Mouse (Mus musculus): Measurements from ENCODE around the gene Pparg.

Pparg gene

DNA sequence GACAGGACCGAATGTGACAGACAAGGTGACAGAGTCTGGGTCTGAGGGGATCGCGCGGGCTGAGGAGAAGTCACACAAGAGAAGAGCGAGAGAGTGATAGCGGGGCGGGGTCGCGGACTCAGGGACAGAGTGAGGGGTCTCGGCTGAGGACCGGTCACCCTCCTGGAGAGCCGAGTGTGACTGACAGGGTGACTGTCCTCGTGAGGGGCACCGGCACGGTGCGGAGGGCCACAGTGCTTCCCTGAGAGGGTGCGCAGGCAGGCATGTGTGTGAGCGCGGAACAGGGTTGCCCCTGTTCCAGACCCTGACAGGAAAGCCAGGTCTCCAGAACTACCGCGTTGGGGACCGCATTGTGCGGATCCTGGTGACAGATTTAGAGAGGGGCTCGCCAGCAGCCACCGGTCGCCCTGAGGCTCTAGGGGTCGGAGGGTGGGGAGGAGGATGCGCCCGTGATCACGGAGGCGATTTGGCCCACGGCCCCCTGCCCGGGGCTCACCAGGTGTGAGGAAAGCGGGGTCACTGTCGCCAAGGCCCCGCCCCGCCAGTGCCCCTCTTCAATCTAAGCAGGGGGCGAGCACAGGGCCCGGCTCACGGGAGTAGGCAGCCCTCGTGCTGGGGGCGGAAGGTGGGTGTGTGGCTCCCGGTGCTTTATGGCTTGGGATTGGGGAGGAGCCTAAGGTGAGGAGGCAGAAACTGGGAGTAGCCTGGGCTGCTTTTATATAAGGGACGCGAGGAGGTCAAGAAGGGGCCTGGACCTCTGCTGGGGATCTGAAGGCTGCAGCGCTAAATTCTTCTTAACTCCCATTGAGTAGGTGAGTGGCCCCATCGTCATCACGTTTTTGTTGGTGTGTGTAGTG, 1.1 kb downstream of the Pparg start:
- peak; percentile 4 to 14 for DNase-seq (ENCODE audit: low spot score in 2 of 2)

DNA sequence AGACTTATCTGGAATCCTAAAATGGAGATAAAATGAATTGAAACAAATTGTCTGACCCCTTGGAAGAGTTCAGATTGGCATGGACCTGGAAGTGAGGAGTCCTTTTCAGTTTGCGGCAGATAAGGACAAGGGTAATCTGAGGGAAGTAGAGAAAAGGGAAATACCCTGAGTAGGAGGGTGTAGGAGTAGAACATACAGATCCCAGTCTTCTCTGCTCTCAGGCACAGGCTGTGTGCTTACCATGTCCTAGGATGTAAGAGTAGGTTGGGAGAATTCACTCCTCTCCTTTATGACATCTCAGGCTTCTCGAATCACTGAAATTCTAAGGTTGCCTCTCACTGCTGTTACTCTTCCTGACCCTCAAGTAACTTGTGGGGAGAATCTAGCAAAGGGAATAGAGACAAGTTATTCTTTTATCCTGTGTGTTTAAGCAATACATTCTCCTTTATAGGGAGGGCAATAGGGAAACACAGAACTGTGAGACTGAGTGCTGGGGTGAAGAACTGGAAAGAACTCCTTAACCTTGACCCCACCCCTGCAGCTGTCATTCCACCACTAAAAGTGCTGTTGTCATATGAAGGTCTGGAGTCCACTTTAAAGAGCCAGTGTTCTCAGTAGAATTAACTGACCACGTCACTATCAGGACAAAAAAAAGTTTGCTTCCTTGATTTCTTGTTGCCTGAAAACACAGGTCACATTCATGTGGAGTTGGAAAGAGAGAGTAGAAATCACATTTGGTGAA, 6.3 kb downstream of the Pparg start:
- no peak for DNase-seq (ENCODE audit: low spot score in 2 of 2)

DNA sequence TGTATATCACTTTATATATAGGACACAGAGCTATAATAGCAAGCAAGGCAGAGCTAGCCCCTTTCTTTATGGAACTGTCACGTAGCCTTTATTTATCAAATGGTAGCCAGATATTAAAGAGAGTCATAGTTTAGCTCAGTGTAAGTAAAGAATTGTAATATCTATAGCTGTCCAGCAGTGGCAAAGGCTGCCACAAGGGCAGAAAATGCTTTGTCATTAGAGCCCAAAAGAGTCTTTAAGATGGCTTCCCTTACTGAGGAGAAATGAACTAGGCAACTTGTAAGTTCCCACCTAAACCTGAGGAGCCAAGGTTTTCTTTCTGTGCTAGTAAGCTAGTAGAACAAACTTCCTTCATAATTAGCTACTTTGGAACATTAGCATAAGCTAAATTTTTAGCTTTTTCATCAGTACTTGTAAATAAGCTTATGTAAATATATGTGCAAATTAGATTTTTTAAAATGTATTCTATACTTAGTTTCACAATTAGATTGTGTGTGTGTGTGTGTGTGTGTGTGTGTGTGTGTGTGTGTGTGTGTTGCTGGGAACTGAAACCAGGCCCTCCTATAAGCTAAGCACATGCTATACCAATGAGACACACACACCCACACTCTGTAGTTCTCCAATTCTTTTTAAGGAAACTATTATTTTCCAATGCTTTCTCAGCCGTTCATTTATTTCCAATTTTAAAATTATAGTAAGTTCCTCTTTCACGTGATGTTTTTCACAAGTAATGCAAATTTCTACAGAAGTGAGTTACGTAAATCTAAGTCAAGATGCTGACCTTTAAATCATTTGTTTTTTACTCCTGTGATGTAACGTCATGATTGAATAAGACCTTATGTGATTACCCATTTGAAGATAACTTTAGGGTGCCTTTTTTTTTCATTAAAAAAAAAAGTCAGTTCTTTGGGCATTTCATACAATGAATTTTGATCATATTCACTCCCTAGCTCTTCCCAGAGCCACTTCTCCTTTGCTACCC, 14.4 kb downstream of the Pparg start:
- DNase-seq (ENCODE audit: low spot score in 2 of 2) = no peak

DNA sequence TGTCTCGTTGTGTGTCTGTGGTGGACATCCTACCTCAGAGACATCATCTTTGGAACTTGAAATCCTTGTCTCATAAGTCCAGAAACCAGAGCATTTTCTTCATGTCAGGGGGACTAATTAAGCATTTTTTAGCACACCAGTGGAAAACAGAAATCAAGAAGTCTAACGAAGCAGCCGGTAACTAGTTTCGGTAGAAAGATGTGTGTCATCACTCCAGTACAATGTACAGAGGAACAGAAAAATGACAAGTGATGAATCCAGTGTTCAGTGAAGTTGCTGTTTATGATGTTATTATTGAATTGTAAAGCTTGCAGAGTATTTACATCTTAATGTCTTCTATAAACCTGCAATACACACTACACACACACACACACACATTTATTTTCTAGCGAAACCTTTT, 19.8 kb downstream of the Pparg start:
- DNase-seq (ENCODE audit: low spot score in 2 of 2) = no peak

DNA sequence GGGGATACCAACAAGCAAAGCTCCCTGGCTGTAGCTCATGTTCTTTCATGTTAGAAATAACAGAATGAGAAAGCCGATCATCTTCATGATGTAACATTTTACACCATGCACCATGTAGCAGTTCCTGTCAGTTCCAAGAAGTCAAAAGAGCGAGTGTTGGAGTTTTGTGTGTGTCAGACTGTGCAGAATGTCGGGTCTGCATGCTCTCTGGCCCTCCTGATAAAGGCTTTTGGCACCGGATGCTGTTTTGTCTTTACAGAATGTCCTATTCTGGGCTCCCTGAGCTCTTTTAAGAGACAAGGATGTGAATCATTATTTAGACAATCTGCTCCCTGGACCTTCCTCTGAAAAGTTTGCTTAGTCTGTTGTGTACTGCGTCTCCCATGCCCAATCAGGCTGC, 22.0 kb downstream of the Pparg start:
- no peak for DNase-seq (ENCODE audit: low spot score in 2 of 2)

DNA sequence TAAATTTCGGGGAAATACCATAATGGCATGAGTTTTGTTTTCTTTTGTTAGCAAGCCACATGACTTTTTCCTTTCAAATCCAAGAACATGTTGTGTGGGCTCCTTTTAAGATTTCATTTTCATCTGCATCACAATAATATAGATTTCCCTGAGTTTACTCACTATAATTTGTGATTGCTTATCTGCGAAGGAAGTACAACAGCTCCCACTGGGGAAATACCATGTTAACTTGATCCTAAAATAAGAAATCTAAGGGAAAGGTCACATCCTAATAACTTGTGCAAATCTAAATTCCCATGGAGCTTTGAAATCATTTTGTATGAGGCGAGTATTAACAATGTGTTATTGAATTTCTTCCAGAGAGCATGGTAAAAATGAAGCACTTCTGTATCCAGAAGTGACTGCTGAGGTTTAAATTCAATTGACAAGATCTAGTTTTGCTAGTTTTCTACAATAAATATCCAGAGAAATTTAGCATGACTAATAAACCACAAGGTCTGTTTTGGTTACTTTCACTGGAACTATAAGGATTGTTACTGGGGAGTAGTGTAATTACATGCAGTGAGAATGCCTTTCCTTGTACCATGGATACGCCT, 29.3 kb downstream of the Pparg start:
- no peak for DNase-seq (ENCODE audit: low spot score in 2 of 2)

DNA sequence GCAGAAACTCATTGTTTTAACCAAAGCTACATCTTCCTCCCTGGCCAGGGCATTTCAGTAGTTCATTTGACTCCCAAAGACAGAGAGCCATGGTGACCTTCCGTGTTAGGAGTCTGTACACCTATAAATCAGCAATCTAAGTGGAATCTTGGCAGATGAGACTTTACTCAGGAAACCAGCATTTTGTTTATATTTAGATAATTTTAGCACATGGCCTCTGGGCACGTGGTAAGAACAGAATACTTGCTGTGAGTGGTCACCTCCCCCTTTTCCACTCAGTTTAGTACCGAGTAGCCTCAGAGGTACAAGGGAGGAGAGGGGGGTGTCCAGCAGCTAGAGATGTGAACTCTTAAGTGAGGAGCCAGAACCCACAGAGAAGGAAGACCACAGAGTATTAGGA, 36.2 kb downstream of the Pparg start:
- DNase-seq (ENCODE audit: low spot score in 2 of 2) = no peak

DNA sequence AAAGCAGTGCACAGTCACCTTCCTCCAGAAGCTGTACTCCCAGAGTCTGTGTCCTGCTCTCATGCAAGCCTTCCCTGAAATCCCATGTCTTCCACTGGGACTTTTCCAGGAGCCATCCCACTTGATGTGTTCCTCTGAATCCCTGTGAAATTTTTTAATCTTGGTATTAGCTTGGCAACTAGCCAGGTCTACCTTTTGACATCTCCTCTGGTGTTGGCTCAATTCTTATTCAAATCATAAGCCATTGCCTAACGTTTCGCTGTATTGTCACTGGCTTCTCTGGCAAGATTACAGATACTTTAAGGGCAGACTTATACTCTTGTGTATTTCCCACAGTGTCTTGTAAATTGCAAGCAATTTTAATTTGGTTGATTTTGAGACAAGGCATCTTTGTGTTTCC, 43.6 kb downstream of the Pparg start:
- DNase-seq (ENCODE audit: low spot score in 2 of 2) = no peak

DNA sequence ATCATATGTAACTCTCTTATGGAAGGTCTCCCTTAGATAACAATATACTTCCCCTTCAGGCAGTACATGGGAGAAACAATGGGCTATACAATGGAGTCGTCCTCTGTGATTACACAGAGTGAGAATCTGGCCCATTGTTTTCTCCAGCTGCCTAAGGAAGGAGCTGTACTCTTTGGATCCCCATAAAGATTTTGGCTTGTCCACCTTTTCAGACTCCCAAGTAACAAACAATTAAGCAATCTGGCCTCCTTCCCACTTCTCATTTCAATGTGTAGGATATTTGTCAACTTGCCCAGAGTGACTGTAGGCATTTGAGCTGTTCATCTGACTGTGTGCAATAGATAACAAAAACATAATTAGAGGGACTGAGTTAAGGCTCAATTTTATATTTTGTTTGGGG, 50.7 kb downstream of the Pparg start:
- DNase-seq (ENCODE audit: low spot score in 2 of 2) = no peak

DNA sequence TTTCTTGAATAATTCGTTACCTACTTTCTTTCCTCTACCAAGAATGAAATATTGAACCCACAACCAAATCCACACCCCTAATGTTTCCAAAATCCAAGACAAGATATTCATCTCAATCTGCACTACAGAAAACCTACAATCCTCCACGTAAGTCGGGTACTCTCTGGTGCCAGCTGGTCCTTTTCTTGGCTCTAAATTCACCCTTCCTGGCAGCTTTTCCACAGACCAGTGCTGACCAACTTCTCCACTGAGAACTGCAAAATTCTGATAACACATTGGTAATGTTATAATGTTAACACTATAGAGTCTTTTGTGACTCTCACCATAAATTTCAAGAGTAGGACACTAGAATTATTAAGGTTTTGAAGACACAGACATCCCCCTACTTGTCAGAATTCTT, 57.4 kb downstream of the Pparg start:
- DNase-seq (ENCODE audit: low spot score in 2 of 2) = no peak

DNA sequence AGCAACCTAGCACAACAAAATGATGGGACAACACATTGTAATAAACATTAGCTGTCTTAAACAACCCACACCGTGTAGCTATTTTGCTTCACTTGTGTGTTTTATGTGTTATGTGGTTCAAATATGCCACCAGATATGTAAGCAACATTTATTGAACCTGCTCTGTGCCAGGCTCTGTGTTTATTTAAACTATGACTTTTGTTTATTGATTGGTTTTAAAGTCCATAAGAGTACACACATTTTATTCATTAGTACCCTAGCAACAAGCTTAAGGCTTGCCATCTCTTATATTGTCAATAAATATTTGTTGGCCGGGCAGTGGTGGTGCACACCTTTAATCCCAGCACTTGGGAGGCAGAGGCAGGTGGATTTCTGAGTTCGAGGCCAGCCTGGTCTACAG, 58.2 kb downstream of the Pparg start:
- no peak for DNase-seq (ENCODE audit: low spot score in 2 of 2)

DNA sequence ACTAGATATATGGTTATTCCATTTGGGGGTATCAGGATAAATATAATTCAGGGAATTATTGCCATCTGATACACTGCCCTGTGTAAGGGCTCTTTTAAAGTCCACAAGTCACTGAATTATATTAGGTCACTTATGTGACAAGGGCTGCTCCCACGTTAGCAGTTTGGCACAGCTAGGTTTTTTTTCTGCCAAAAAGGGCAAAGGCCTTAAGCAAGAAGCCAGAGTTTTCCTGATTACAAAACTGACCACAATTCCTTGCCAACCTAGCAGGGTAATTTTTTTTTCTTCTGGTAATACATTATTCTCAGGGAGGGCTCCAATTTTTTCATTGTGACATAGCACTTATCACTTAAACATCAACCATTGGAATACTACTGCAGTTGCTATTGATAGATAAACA, 60.2 kb downstream of the Pparg start:
- no peak for DNase-seq (ENCODE audit: low spot score in 2 of 2)

DNA sequence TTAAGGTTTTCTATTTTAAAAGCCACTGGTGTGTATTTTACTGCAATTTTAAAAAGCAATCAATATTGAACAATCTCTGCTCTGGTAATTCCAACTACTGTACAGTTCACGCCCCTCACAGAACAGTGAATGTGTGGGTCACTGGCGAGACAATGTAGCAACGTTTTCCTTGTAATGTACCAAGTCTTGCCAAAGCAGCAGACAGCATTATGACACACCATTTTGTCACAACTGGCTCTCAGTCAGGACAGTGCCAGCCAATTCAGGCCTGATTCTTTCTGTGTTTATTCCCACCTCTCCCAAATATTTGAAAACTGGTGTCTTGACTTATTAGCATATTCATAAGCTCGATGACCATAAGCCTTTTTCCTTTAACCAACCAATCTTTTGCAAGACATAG, 60.9 kb downstream of the Pparg start:
- no peak for DNase-seq (ENCODE audit: low spot score in 2 of 2)

DNA sequence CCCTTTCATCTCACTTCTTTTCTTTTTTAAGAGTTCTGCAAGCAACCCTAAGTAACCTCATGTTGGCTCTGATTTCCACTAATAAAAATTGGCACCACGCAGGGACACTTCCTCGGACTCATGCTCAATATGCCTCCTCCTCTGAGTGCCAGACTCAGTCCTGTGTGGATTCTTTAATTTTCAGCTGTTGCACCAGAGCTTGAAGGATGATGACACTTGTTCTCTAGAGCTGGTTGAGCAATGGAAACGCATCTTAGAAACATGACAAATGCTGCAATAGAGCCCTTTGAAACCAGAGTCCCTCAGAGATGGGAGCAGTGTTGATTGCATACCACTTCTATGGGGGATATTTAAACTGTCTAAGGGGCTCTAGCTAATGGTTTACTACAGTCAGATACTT, 63.7 kb downstream of the Pparg start:
- DNase-seq (ENCODE audit: low spot score in 2 of 2) = no peak

DNA sequence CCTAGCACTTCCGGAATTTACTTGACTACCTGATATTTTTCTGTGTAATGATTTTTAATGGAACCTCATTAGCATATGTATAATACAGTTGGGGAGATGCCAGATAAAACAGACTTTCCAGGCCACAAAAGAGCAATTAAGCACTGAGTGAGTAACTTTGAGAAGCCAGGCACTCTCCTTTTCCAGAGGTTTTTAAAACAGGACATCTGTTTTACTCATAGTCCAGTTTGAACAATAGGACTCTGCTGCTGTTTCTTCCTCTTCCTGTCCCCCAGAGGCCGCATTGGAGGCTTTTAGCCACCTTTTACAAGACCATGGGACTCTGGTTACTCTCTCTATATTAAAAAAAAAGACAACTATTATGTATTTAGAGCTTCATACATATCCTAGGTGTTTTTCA, 72.0 kb downstream of the Pparg start:
- DNase-seq (ENCODE audit: low spot score in 2 of 2) = no peak

DNA sequence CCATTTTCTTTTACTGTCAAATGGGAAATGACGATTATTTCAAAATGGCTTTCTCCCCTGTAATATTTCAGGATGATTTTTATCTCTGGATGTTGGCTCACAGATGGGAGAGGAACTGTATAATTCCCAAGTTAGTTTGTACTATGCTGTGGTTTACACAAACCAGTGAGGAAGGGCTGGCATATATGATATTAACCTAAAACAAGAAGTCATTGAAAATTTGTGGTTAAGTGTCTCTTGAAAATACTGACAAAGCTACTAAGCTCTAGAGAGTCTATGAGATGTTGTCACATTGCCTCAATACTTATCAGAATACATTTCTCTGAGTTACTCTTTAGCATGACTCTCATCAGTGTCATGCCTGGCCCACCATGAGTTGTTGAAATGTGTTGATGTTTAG, 73.3 kb downstream of the Pparg start:
- DNase-seq (ENCODE audit: low spot score in 2 of 2) = no peak

DNA sequence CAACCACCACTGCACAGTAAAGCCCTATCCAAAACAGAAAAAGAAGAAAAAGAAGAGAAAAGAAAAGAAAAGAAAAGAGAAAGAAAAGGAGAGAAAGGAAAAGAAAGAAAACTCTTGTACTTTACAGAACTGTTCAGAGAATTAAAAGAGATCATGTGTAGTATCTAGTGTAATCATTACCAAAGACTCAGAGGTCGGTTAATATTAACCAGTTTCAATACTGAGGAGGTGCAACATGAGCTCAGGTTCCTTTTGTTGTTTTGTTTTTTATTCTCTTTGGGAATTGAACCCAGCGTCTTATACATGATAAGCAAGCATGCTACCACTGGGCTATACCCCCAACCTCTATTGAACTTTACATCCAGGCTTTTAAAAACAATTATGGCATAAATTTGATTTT, 74.1 kb downstream of the Pparg start:
- DNase-seq (ENCODE audit: low spot score in 2 of 2) = no peak

DNA sequence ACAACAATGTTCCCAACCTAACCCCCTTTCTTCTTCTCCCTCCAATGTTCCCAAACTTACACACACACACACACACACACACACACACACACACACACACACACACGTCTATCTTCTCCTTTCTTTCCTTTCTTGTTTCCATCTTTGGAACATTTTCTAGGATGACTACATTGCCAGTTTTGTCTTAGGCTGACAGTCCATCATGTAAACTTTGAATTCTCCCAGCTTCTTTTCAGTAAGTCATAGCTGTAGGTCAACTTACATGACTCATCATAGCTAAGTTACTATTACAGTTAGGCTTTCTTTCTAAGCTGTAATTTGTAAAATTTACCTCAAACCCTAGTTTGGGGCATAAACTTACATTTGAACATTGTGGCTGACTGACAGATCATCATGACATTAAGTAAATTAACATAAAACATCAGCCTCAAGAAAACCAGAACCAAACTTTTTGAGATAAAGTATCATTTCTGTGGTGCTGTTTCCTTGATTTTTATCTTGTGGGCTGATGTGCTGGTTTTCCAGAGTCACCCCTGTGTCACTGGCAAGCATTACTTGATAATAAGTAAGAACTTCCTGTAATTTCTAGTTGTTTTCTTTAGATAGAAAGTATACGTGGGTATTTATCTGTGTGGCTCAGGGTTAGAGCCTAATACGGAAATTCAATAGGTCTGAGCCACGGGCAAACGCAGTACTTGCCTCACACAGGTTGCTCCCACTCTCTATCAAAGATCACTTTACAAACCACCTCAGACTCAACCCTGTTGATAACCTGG, 79.7 kb downstream of the Pparg start:
- no peak for DNase-seq (ENCODE audit: low spot score in 2 of 2)

DNA sequence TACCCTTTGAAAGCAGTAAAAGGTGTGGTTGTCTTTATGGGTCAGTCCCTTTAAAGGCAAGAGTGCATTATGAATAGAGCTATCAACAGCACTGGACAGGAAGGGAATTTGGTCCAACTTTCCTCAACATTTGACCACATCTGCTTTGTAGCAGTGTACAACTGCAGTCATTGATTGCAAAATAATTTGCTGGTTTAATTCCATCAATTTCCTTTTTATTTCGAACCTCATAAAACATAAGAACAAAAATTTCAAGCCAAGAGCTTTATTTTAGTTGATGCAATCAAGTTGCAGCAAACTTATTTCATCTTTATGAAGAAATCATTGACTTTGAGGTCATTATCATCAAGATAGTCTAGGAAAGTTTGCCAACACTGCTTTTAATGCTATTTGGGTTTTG, 91.8 kb downstream of the Pparg start:
- DNase-seq (ENCODE audit: low spot score in 2 of 2) = no peak

DNA sequence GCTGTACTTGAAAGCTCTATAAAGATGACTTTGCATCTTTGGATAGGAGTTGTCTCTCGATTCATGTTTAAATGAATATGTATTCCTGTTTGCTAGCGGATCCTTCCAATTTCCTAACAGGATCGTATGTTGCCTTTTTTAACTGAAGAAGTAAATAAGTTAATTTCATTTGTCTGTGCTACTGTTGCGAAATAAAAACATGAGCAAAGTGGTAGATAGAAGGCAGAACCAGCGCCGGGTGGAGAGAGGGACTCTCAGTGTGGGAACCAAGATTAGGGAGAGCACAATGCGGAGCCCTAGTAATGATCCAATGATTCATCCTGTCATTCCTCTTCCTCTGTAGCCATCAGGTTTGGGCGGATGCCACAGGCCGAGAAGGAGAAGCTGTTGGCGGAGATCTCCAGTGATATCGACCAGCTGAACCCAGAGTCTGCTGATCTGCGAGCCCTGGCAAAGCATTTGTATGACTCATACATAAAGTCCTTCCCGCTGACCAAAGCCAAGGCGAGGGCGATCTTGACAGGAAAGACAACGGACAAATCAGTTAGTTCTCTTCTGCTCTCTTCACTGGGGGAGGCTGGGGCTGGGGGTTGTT, 102.1 kb downstream of the Pparg start:
- DNase-seq (ENCODE audit: low spot score in 2 of 2) = no peak

DNA sequence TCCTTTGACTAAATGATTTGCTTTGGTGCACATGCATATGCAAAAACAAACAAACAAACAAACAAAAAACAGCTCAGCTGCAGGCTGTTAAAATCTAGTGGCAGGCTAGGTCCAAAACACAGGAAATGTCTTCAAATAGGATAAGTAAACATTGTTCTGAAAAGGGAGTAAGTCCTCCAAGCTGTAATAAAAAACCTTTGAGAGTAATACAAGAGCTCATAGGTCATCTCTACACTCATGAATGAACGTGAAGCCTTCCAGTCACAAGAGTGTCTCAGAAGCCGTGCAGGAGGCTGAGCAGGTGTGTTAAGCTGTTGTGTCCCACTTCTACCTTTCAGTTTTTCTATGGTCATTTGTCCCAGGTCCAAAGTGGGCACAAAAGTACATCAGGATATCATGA, 102.6 kb downstream of the Pparg start:
- DNase-seq (ENCODE audit: low spot score in 2 of 2) = no peak

Measured in frontal cortex, postnatal 10 days (tissue).